Mouse (Mus musculus): ENCODE results near the gene Sort1.

Sort1 gene

DNA sequence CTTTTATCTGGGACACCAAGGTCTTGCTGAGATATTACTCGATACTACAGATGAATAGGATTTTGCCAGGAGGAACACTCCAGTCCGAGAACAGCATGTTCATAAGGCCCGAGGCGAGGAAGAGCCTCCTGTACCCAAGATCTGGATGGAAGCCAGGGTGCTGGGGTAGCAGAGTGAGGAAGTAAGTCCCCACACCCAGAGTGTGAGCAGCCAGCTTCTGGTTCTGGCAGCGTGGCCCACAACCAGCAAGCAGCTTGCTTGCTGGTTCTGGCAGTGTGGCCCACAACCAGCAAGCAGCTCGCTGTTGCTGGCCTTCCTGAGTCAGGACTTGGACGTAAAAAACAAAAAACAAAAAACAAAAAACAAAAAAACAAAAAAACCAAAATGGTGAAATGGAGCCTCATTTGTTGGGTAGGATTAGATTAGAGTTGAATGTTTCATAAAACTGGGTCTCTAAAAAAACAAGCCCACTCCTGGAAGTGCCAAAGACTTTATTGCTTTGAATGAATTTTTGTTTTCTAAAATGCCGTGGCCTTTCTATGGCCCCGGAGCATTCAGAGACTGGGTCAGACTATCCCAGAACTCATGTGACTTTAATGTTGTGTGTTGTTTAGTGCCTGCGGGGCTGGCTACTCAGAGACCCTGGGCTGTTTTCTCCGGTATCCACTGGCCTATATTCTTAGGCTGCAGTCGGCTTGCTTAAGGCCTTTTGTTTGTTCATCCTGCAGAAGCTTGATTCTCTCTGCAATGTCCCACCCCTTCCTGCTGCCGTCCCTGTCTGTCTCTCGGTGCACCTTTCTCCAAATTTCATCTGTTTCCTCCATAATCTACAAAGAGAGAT is 11.7 kb downstream of the Sort1 start:
- no peak for DNase-seq (ENCODE audit: low read depth, low spot score)

DNA sequence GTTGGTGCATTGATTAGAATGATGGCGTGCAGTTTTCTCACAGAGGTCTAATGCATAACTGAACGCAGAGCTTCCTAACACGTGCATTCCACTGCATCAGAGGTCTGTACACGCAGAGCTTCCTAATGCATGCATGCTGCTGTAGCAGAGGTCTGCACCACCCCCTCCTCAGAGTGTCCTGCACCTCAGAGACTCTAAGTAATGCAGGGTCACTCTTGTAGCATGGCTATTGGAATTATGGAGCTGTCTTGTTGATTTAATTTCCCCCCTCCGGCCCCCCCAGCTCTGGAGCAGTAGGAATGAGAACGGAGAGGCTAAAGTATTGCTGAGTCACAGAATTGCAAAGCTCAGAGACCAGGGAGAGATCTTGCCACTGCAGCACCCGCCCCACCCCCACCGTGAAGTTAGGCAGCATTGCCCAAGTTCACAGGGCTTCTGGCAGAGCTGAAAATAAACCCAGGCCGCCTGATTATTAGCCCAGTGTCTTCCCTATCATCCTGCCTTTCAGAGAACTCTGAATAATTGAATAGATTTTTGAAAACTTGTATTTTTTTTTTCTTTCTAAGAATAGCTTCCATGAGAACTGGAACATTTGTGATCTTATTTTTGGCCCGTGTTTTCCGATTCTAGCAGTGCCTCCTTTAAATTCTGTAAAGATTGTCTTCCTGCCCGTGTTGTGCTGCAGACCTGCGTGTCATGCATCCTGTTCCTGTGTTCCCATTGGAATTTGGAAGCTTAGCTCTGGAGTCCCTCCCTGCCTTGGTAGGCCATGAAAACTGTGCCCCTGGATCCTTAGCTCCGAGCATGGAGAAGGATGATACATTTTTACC is 12.6 kb downstream of the Sort1 start:
- peak; percentile 54 for DNase-seq (ENCODE audit: low read depth, low spot score)

DNA sequence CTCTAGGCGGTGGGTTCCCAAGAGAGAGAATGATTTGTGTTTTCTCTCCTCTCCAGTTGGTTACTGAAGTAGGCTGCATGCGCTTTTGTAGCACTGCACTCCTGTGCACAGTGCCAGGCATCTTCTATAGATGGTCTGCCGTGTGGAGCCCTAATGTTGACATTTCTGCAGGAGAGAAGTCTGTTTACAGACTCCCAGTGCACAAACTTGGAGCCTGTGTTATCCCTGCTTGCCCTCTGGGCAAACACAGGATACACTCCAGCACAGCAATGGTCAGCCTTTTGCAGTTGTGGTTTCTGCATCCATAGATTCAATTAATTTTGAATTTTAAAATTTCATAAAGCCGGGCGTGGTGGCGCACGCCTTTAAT is 13.2 kb downstream of the Sort1 start:
- DNase-seq (ENCODE audit: low read depth, low spot score), result no peak

DNA sequence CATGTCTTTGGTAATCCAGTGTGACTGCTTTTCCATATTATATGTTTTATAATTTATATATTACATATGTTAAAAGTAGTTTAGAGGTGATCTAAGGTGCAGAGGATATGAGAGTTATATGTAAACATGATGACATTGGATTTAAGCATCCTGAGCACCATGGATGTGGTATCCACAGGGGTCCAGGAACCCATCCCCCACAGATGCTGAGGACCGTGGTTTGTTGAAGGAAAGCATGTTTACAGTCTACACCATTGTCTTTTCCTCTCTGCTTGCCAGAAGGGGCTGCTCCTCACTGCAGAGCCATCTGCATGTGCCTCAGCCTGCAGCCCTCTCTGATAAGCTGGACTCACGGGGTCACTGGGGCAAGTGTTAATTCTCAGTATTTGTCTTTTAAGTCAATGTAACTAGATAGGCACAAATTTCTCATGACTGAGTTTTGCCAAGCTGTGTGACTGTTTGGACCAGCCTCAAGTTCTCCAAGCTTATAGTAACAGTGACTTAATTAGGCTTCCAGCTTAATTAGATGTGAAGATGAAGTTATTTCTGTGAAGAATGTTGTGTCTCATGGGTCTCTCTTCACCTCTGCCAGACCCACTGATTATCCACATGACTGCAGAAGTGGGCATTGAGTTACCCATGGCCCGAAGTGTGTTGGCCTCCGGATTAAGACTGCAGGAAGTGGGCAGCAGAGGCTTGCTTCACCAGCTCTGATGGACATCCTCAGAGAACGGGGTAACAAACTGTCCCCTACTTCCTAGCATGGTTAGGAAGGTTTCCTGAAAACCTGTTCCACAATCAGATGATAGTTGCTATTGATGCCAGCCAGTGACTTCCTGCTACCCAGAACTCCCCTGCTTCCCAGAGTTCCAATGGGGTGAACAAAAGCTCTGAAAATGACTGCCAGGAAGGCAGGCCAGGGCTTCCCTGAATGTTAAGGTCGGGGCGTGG is 14.0 kb downstream of the Sort1 start:
- DNase-seq (ENCODE audit: low read depth, low spot score), result no peak

DNA sequence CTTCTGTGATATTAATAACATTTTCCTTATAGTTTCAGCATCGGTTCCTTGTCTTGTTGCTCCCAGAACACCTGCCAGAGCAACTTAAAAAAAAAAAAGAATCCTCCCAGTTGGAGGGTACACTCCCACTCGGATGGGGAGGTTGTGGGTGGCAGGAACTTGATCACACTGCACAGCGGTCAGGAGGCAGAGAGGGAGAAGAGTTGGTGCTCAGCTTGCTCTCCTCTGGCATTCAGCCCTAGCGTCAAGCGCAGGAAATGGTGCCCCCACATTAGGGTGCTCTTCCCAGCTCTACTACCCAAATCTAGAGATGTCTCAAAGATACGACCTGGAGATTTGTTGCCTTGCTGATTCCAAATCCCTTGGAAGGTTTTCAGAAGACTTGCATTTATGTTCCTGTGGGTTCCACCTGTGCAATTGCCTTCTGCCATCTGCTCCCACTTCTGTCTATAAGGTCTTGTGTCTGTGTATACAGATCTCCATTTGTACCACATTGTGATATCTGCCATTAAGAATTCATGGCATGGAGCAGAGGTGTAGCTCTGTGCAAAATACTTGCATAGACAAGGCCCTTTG is 16.7 kb downstream of the Sort1 start:
- DNase-seq (ENCODE audit: low read depth, low spot score), result no peak

DNA sequence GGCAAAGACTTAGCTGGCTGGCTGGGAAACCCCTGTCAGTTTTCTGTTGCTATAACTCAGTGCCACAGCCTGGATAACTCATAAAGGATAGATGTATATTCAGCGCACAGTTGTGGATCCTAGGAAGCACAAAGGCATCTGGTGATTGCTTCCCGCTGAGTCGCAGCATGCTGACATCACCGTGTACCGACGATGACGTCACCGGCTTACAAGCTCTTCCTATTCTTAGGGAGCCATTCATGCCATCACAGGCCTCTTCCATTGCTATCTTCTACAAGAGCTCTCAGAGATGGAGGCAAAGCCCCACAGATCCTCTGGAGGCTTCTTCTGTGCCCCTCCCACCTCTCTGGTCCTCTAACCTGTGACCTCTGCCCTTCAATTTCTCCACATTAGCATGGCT is 19.8 kb downstream of the Sort1 start:
- DNase-seq (ENCODE audit: low read depth, low spot score), result no peak

DNA sequence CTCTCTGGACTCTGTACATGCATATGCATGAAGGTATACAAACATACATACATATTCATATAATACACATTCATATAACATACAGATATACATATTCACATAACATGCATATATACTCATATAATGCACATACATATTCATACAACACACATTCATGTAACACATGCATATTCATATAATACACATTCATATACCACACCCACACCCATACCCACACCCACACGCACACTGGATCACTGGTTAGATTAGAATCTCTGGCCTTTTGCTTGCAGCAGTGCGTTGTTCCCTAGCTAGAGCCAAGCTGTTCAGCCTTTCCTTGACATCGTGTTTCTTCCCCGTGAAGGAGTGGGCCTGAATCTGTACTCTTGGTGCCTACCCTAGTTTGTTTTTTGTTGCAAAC is 20.9 kb downstream of the Sort1 start:
- DNase-seq (ENCODE audit: low read depth, low spot score), result no peak

DNA sequence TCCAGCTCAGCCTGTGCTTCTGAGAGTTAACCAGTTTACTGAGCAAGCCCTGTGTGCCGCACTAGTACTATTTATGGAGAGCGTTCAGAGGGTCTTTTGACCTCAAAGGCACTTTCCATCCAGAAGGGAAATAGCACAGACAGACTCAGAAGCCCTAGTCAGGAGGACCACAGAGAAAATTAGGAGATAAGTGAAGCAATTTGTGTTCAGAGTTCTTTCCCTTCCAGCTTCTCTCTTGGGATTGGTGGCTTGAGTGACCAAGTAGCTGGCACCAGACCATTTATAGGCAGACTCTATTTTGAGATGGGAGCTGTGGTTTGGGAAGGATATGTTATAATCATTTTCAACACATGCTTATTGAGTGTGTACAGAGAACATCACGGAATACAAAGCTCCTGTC is 22.5 kb downstream of the Sort1 start:
- no peak for DNase-seq (ENCODE audit: low read depth, low spot score)

DNA sequence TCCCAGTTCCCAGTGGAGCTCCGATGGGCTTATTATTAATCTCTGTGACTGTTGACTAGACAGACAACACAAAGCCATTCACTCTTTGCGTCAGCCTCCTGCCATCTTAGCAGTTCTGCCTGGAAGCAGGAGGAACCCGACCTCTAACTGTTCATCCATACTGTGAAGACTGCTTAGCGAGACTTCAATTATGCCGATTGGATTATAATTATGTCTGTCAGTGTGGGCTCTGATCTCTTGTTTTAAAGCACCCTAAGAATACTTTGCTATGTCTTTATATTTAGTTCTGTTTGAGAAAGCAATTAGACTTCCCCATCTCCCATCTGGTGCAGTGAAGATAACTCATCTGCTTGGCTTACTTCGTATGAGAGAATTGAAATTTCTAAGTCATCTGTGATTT is 23.6 kb downstream of the Sort1 start:
- no peak for DNase-seq (ENCODE audit: low read depth, low spot score)

DNA sequence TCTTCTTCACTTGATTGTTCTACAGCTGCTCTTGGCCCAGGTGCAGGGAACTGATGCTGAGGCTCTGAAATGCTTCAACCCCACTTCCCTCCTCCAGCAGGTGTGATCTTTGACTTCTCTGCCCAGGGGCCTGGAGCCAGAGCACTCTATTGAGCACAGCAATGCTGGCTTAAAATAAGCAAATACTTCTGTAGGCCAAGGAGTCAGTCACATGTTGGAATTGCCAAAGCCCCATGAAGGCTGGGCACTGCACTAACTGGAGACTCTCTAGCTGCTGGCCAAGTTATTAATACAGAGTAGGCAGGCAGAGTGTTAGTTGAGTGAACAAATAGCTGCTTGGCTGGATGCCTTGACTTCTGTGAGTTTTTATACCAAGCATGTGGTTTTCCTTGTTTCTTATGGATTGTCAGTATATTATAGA is 27.0 kb downstream of the Sort1 start:
- DNase-seq (ENCODE audit: low read depth, low spot score), result no peak

DNA sequence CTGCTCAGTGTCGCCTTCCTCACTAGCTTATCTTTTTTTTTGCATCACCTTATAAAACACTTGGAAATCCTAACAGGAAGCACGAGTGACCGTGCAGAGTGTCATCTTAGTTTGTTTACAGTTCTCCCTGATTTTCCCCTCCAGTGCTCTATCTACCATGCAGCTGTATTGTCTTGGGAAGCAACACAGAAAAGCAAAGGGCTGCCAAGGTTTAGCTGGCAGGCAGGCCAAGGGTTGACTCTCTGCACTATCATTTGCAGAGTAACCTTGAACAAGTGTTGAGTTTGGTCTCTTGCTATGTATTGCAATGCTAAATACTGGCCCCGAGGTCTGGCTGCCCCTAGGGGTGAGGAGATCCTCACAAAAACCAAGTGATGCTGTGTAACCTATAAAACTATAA is 27.8 kb downstream of the Sort1 start:
- DNase-seq (ENCODE audit: low read depth, low spot score), result no peak

DNA sequence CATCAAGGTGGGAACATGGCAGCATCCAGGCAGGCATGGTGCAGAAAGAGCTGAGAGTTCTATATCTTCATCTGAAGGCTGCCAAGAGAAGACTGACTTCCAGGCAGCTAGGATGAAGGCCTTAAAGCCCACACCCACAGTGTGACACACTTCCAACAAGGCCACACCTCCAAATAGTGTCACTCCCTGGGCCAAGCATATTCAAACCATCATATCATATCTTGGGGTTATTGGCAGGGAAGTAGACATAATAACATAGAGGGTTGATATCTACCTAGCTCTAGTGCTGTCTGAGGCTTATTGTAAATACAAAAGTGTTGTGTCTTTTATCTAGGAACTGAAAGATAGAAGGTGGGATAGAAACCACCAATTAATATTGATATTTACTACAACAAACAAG is 28.5 kb downstream of the Sort1 start:
- DNase-seq (ENCODE audit: low read depth, low spot score), result no peak

DNA sequence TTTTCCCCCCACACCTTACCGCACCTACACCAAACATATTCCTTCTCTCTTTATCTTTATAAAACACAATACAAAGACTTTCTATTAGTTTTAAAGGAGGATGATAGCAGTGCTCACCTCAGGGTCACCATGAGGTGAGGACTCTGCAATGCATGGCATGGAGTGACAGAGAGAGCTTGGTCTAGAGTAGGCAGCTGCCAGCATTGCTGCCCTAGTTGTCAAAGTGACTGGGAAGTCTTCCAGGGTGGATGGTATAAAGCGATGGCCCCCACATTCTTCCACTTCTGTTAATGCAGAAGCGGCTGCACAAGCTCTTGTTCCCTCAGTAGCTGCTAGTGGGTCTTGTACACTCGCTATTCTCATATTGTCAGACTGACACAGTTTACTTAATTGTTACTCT is 29.3 kb downstream of the Sort1 start:
- DNase-seq (ENCODE audit: low read depth, low spot score), result no peak

DNA sequence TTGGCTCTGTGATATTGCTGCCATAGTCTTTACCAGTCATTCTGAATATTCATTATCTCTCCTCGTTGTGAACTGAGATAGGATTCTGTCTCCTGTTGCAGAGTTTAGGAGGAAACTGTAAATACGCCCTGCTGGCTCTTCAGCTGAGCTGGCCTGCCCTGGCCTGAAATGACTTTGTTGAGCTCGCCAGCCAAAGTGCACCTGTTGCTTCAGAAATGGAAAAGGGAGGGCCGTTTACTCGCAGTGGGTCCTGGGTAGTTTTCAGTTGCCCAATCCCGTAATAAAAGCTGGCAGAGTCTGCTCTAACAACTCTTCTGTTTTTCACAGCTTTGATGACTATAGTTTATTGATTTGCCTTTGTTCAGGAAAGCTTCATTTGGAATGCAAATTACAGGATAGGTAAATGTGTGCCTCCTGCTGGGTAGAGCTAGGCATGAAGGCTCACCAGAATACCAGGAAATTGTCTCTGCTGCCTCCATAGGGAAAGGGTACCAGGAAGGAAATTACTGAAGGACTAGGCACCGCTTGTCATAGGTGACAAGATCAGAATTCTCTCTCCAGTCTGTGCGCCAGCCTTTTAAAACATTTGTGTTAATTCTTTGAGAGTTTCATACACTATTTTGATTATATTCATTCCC is 30.3 kb downstream of the Sort1 start:
- no peak for DNase-seq (ENCODE audit: low read depth, low spot score)

DNA sequence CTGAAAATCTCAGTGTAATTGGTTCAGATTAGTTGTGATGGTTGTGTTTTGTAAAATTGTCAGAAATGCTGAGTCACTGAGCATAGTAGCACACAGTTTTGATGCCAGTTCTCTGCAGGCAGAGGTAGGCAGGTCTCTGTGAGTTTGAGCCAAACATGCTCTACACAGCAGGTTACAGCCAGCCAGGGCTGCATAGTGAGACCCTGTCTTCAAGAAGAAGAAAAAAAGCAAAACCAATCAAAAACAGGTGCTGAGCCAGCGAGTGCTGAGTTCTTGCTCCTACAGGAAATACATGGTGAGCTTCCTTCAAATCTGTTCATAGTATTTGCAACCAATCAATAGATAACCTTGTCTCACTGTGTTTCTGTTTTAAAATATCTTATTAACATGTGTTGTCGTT is 34.6 kb downstream of the Sort1 start:
- no peak for DNase-seq (ENCODE audit: low read depth, low spot score)

DNA sequence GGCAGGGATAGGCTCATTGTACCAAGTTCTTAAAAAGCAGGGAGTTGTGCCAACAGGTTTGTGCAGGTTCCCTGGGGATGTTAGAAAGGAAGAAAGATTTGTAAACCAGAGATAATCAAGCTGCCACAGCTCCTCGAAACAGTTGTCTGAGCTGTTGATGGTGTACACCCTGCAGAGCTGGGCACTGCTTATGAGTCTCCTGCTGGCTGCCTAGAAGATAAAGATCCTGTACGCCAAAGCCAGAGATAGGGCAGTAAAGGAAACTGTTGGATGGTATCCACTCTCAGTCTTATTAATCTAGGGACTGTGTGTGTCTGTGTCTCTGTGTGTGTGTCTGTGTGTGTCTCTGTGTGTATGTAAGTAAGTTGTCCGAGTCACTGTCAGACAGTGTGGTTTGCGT is 37.8 kb downstream of the Sort1 start:
- DNase-seq (ENCODE audit: low read depth, low spot score), result no peak

DNA sequence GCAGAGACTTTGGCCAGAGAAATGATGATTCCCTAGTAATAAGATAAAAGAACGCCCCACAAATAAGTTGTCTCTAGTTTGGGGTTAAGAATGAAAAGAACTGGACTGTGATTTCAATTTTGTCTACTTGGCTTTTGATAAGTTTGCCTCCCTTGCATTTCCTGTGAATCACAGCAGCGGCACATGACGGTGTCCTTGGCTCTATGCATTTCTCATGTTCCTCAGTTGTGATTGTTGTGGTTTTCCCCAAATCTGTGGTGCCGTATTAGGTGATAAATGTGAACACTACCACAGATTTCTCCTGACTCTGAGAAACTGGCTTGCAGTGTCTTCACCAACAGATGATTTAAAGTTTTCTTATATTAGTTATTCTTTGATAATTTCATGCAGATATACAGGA is 38.3 kb downstream of the Sort1 start:
- no peak for DNase-seq (ENCODE audit: low read depth, low spot score)

DNA sequence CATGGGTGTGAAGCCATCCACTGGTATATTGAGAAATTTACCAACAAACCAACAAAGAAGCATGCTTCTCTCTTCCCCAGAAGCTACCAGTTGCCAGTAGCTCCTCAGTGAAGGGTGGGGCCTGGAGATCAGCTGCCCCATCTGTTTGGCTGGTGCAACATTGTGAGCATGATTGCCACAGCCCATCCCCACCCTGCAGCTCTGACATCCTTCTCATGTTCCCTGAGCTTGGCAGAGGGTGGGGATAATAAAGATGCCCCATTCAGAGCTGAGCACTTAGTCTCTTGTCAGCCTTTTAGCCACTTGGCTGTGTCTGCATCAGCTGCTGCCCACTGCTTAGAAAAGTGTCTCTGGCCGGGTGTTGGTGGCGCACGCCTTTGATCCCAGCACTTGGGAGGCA is 39.1 kb downstream of the Sort1 start:
- peak; percentile 34 for DNase-seq (ENCODE audit: low read depth, low spot score)

DNA sequence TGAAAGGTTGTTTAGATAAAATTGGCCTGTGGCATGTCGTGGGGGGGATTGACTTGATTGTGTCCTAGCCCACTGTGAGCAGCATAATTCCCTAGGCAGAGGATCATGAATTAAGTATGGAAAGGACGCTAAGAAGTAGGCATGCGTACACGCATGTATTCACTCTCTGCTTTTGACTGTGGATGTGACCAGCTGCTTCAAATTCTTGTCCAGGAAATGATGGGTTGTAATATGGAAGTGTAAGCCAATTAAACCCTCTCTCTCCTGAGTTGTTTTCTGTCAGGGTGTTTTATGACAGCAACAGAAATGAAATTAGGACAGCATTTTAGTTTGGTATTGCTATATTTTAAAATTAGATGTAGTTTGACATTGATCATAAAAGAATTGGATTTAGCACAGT is 41.0 kb downstream of the Sort1 start:
- no peak for DNase-seq (ENCODE audit: low read depth, low spot score)

DNA sequence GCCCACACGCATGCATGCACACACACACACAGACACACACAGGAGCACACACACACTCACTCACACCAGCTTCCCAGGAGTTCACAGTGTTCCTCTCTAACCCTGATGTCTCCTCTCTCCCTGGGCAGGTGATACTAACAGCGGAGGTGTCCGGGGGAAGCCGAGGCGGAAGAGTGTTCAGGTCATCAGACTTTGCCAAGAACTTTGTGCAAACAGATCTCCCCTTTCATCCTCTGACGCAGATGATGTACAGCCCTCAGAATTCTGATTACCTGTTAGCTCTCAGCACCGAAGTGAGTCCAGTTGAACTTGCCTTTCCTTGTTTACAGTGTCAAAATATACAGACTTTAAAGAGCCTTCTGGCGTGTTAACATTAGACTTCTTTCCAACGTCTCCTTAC is 41.6 kb downstream of the Sort1 start:
- no peak for DNase-seq (ENCODE audit: low read depth, low spot score)

DNA sequence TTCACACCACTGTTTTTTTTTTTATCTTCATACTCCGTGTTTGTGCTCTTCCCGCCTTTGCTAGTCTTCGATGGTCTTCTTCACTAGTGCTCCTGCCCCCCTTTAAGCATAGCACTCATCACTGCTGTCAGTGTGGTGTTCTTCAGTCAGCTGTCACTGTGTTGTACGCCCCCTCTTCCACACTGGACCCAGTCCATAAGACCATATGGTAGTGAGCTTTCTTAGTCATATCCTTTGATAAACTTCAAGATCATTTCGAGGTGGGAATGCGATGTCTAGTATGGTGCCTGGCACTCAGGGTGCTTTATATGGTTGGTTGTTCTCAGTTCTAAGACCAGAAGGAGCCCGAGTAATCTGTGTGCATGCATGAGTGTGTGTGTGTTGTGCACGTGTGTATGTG is 43.4 kb downstream of the Sort1 start:
- no peak for DNase-seq (ENCODE audit: low read depth, low spot score)
